Mouse (Mus musculus) kidney, adult 11 months (tissue): ENCODE measurements around the gene Picalm.
"Not testable (repeated sequence)": the region's sequence is repeated elsewhere in the genome, so short reads cannot be mapped to it uniquely, and the experiment has no call there.

Source experiments
- DNase-seq: peaks from one replicate; pipeline ENCODE4 v3.0.0; 2022

Gene Picalm

GRCm38 (mm10) chr7:90132322-90132721 lies 2.3 kb downstream of the Picalm start:
- DNase-seq: no peak

GRCm38 (mm10) chr7:90136736-90137135 lies 6.7 kb downstream of the Picalm start:
- no peak for DNase-seq

GRCm38 (mm10) chr7:90138359-90138758 lies 8.3 kb downstream of the Picalm start:
- no peak for DNase-seq

GRCm38 (mm10) chr7:90140290-90140689 lies 10.3 kb downstream of the Picalm start:
- DNase-seq: no peak

- no peak for DNase-seq
Measured at GRCm38 (mm10) chr7:90144275-90144674, 14.3 kb downstream of the Picalm start.

GRCm38 (mm10) chr7:90144971-90145370 lies 15.0 kb downstream of the Picalm start:
- no peak for DNase-seq

- no peak for DNase-seq
Measured at GRCm38 (mm10) chr7:90145376-90145775, 15.4 kb downstream of the Picalm start.

- DNase-seq: peak; percentile 52
Measured at GRCm38 (mm10) chr7:90145897-90146296, 15.9 kb downstream of the Picalm start.

GRCm38 (mm10) chr7:90146321-90146720 lies 16.3 kb downstream of the Picalm start:
- DNase-seq: no peak

- DNase-seq: no peak
Measured at GRCm38 (mm10) chr7:90148023-90148422, 18.0 kb downstream of the Picalm start.

- DNase-seq: no peak
Measured at GRCm38 (mm10) chr7:90148516-90148915, 18.5 kb downstream of the Picalm start.

GRCm38 (mm10) chr7:90150311-90150710 lies 20.3 kb downstream of the Picalm start:
- DNase-seq: peak; percentile 57

GRCm38 (mm10) chr7:90158034-90158433 lies 28.0 kb downstream of the Picalm start:
- DNase-seq: no peak

- DNase-seq: peak; percentile 71
Measured at GRCm38 (mm10) chr7:90160598-90160997, 30.6 kb downstream of the Picalm start.

- DNase-seq: no peak
Measured at GRCm38 (mm10) chr7:90164276-90164675, 34.3 kb downstream of the Picalm start.

- DNase-seq: no peak
Measured at GRCm38 (mm10) chr7:90165970-90166369, 36.0 kb downstream of the Picalm start.

GRCm38 (mm10) chr7:90167777-90168176 lies 37.8 kb downstream of the Picalm start:
- not testable (repeated sequence) for DNase-seq

- DNase-seq: no peak
Measured at GRCm38 (mm10) chr7:90173778-90174177, 43.8 kb downstream of the Picalm start.

GRCm38 (mm10) chr7:90175576-90175975 lies 45.6 kb downstream of the Picalm start:
- DNase-seq: no peak

- DNase-seq: no peak
Measured at GRCm38 (mm10) chr7:90180635-90181034, 50.6 kb downstream of the Picalm start.

GRCm38 (mm10) chr7:90200251-90200650 lies 70.2 kb downstream of the Picalm start:
- no peak for DNase-seq

GRCm38 (mm10) chr7:90201877-90202465 lies 72.0 kb downstream of the Picalm start:
- no peak for DNase-seq

GRCm38 (mm10) chr7:90203914-90204313 lies 73.9 kb downstream of the Picalm start:
- DNase-seq: no peak

- no peak for DNase-seq
Measured at GRCm38 (mm10) chr7:90210116-90210515, 80.1 kb downstream of the Picalm start.

- DNase-seq: no peak
Measured at GRCm38 (mm10) chr7:90210947-90211346, 80.9 kb downstream of the Picalm start.
